Mouse (Mus musculus): ENCODE measurements around the gene Synpo2. TPM values are rescaled to one million over a fixed set of nuclear protein-coding genes. Genes with fewer than 3 reads are reported as not detected.
"Not testable (repeated sequence)": the region's sequence is repeated elsewhere in the genome, so short reads cannot be mapped to it uniquely, and the experiment has no call there.

Synpo2 gene
- polyA plus RNA-seq, 1 experiment from 2014 or later = 5.1 TPM

- DNase-seq (ENCODE audit: low spot score) (peak; percentile 93), ATAC-seq (replicated peaks; ENCODE audit: low FRiP score, low read depth) (no peak)
- H3K4me2 ChIP-seq (ENCODE audit: low read length) = peak overlapping the region; percentile 31
- H3K4me1 ChIP-seq (replicated peaks; ENCODE audit: insufficient read depth, low read length) = 0 out of 2 replicates have a peak, but pooled peaks cover 3% of the 10 kb centered on the region
- H3K27ac ChIP-seq = peak overlapping the region; percentile 54
- H3K9ac ChIP-seq (ENCODE audit: low read depth, low read length) = no peak overlapping the region
- 41% methylated on average over 6 of the region's 6 CpGs for WGBS
- H3K27me3 ChIP-seq (ENCODE audit: insufficient read depth, low read length) = no peaks in the 10 kb centered on the region
- no peak overlapping the region for H3K4me3 ChIP-seq (replicated peaks; ENCODE audit: low read depth, low read length)
- no peaks in the 10 kb centered on the region for H3K9me3 ChIP-seq (replicated peaks; ENCODE audit: low read length)
- no peak for TF ChIP-seq CTCF (IDR thresholded peaks at IDR 0.05; ENCODE audit: low read depth)
- no peaks in the 10 kb centered on the region for H3K36me3 ChIP-seq (ENCODE audit: insufficient read depth, low read length)
Observed at GRCm38 (mm10) chr3:123138274-123139003, 97.5 kb downstream of the Synpo2 start.

GRCm38 (mm10) chr3:123132101-123132500 lies 103.8 kb downstream of the Synpo2 start:
- H3K9ac ChIP-seq (ENCODE audit: low read depth, low read length) = no peak overlapping the region
- DNase-seq (ENCODE audit: low spot score) = no peak
- no peak for ATAC-seq (replicated peaks; ENCODE audit: low FRiP score, low read depth)
- no peak overlapping the region for H3K4me3 ChIP-seq (replicated peaks; ENCODE audit: low read depth, low read length)
- no peaks in the 10 kb centered on the region for H3K36me3 ChIP-seq (ENCODE audit: insufficient read depth, low read length)
- no peaks in the 10 kb centered on the region for H3K27me3 ChIP-seq (ENCODE audit: insufficient read depth, low read length)
- H3K27ac ChIP-seq = no peak overlapping the region
- no peak for TF ChIP-seq CTCF (IDR thresholded peaks at IDR 0.05; ENCODE audit: low read depth)
- WGBS = 67% methylated on average over 2 of the region's 2 CpGs
- no peaks in the 10 kb centered on the region for H3K9me3 ChIP-seq (replicated peaks; ENCODE audit: low read length)
- H3K4me1 ChIP-seq (replicated peaks; ENCODE audit: insufficient read depth, low read length) = no peaks in the 10 kb centered on the region
- H3K4me2 ChIP-seq (ENCODE audit: low read length) = no peak overlapping the region

GRCm38 (mm10) chr3:123131151-123131756 lies 104.7 kb downstream of the Synpo2 start:
- no peaks in the 10 kb centered on the region for H3K9me3 ChIP-seq (replicated peaks; ENCODE audit: low read length)
- no peak overlapping the region for H3K27ac ChIP-seq
- no peaks in the 10 kb centered on the region for H3K36me3 ChIP-seq (ENCODE audit: insufficient read depth, low read length)
- WGBS = 89% methylated on average over 6 of the region's 6 CpGs
- TF ChIP-seq CTCF (IDR thresholded peaks at IDR 0.05; ENCODE audit: low read depth) = no peak
- H3K9ac ChIP-seq (ENCODE audit: low read depth, low read length) = no peak overlapping the region
- DNase-seq (ENCODE audit: low spot score) = no peak
- H3K27me3 ChIP-seq (ENCODE audit: insufficient read depth, low read length) = no peaks in the 10 kb centered on the region
- H3K4me2 ChIP-seq (ENCODE audit: low read length) = no peak overlapping the region
- H3K4me1 ChIP-seq (replicated peaks; ENCODE audit: insufficient read depth, low read length) = no peaks in the 10 kb centered on the region
- no peak overlapping the region for H3K4me3 ChIP-seq (replicated peaks; ENCODE audit: low read depth, low read length)
- ATAC-seq (replicated peaks; ENCODE audit: low FRiP score, low read depth) = no peak

- H3K4me1 ChIP-seq (replicated peaks; ENCODE audit: insufficient read depth, low read length) = no peaks in the 10 kb centered on the region
- H3K36me3 ChIP-seq (ENCODE audit: insufficient read depth, low read length) = no peaks in the 10 kb centered on the region
- DNase-seq (ENCODE audit: low spot score) (no peak), ATAC-seq (replicated peaks; ENCODE audit: low FRiP score, low read depth) (no peak)
- no peaks in the 10 kb centered on the region for H3K9me3 ChIP-seq (replicated peaks; ENCODE audit: low read length)
- 76% methylated on average over 14 of the region's 14 CpGs for WGBS
- H3K27ac ChIP-seq = no peak overlapping the region
- no peak overlapping the region for H3K4me2 ChIP-seq (ENCODE audit: low read length)
- no peak overlapping the region for H3K4me3 ChIP-seq (replicated peaks; ENCODE audit: low read depth, low read length)
- H3K27me3 ChIP-seq (ENCODE audit: insufficient read depth, low read length) = no peaks in the 10 kb centered on the region
- TF ChIP-seq CTCF (IDR thresholded peaks at IDR 0.05; ENCODE audit: low read depth) = no peak
- H3K9ac ChIP-seq (ENCODE audit: low read depth, low read length) = no peak overlapping the region
Observed at GRCm38 (mm10) chr3:123130314-123131150, 105.4 kb downstream of the Synpo2 start.

GRCm38 (mm10) chr3:123128781-123129180 lies 107.2 kb downstream of the Synpo2 start:
- Histone ChIP-seq H3K4me1 (replicated peaks; ENCODE audit: insufficient read depth, low read length) (no peaks in the 10 kb centered on the region), H3K27ac (no peak overlapping the region), H3K4me3 (replicated peaks; ENCODE audit: low read depth, low read length) (no peak overlapping the region), H3K9ac (ENCODE audit: low read depth, low read length) (no peak overlapping the region), H3K4me2 (ENCODE audit: low read length) (no peak overlapping the region), H3K9me3 (replicated peaks; ENCODE audit: low read length) (no peaks in the 10 kb centered on the region), H3K27me3 (ENCODE audit: insufficient read depth, low read length) (no peaks in the 10 kb centered on the region), H3K36me3 (ENCODE audit: insufficient read depth, low read length) (no peaks in the 10 kb centered on the region)
- DNase-seq (ENCODE audit: low spot score) (no peak), ATAC-seq (replicated peaks; ENCODE audit: low FRiP score, low read depth) (no peak)
- 81% methylated on average over 8 of the region's 8 CpGs for WGBS
- no peak for TF ChIP-seq CTCF (IDR thresholded peaks at IDR 0.05; ENCODE audit: low read depth)

GRCm38 (mm10) chr3:123128091-123128490 lies 107.9 kb downstream of the Synpo2 start:
- ATAC-seq (replicated peaks; ENCODE audit: low FRiP score, low read depth) (no peak), DNase-seq (ENCODE audit: low spot score) (no peak)
- H3K4me1 ChIP-seq (replicated peaks; ENCODE audit: insufficient read depth, low read length) = no peaks in the 10 kb centered on the region
- H3K9ac ChIP-seq (ENCODE audit: low read depth, low read length) = no peak overlapping the region
- H3K27me3 ChIP-seq (ENCODE audit: insufficient read depth, low read length) = no peaks in the 10 kb centered on the region
- no peak overlapping the region for H3K4me2 ChIP-seq (ENCODE audit: low read length)
- H3K36me3 ChIP-seq (ENCODE audit: insufficient read depth, low read length) = no peaks in the 10 kb centered on the region
- H3K9me3 ChIP-seq (replicated peaks; ENCODE audit: low read length) = no peaks in the 10 kb centered on the region
- no peak overlapping the region for H3K4me3 ChIP-seq (replicated peaks; ENCODE audit: low read depth, low read length)
- TF ChIP-seq CTCF (IDR thresholded peaks at IDR 0.05; ENCODE audit: low read depth) = no peak
- 54% methylated on average over 7 of the region's 7 CpGs for WGBS
- H3K27ac ChIP-seq = no peak overlapping the region

- not testable (repeated sequence) for H3K4me2 ChIP-seq (ENCODE audit: low read length); H3K9me3 ChIP-seq (replicated peaks; ENCODE audit: low read length); H3K36me3 ChIP-seq (ENCODE audit: insufficient read depth, low read length); H3K4me3 ChIP-seq (replicated peaks; ENCODE audit: low read depth, low read length); H3K27me3 ChIP-seq (ENCODE audit: insufficient read depth, low read length); H3K27ac ChIP-seq; H3K4me1 ChIP-seq (replicated peaks; ENCODE audit: insufficient read depth, low read length); H3K9ac ChIP-seq (ENCODE audit: low read depth, low read length); DNase-seq (ENCODE audit: low spot score); ATAC-seq (replicated peaks; ENCODE audit: low FRiP score, low read depth)
- whole genome bisulfite sequencing = 92% methylated on average over 4 of the region's 4 CpGs
Observed at GRCm38 (mm10) chr3:123126741-123127140, 109.2 kb downstream of the Synpo2 start.

Data from kidney, postnatal 0 days (tissue).